Mouse (Mus musculus) stomach, postnatal 0 days (tissue): ENCODE results near the gene Ddi2.

Experiments
- CTCF ChIP-seq: IDR thresholded peaks from 2 replicates; pipeline ENCODE4 v1.5.1; 2016; ENCODE audit warnings: antibody characterized with exemption, low read depth, mild to moderate bottlenecking, moderate library complexity
- EP300 ChIP-seq: optimal IDR thresholded peaks from 2 replicates; pipeline ENCODE3; 2016; ENCODE audit warnings: antibody characterized with exemption

GRCm38 (mm10) chr4:141631250-141631649 lies 92.0 kb downstream of the Ddi2 start:
- TF ChIP-seq CTCF (no peak), EP300 (no peak)
